Mouse (Mus musculus): ENCODE measurements around the gene Rabac1. TPM values are rescaled to one million over a fixed set of nuclear protein-coding genes. Genes with fewer than 3 reads are reported as not detected.

Gene Rabac1
- 319 and 339 TPM in 2 replicates for polyA plus RNA-seq (2014; fragmentation: Nextera tagmentation; extraction: Ambion mirVana)

- peak; percentile 93 for ATAC-seq (ENCODE audit: low read depth)
- H3K27me3 ChIP-seq (ENCODE audit: control insufficient read depth, insufficient read depth, low read length), result 0 out of 2 replicates have a peak, but pooled peaks cover 2% of the 10 kb centered on the region
- no peaks in the 10 kb centered on the region for H3K9me3 ChIP-seq (ENCODE audit: control insufficient read depth, low read length)
- H3K4me2 ChIP-seq (ENCODE audit: low read depth, low read length), result peak within 1 kb of the TSS; percentile 82
- H3K4me3 ChIP-seq (ENCODE audit: low read depth, low read length), result peak within 1 kb of the TSS; percentile 74
- H3K9ac ChIP-seq (replicated peaks; ENCODE audit: low read depth, low read length), result peak within 1 kb of the TSS; percentile 83
- under 1% methylated on average over 45 of the region's 45 CpGs for WGBS
- H3K36me3 ChIP-seq (ENCODE audit: control insufficient read depth, insufficient read depth, low read length), result no peaks in the 10 kb centered on the region
- H3K27ac ChIP-seq (ENCODE audit: low read depth, low read length), result peak within 1 kb of the TSS; percentile 81
- 0 out of 2 replicates have a peak, but pooled peaks cover 4% of the 10 kb centered on the region for H3K4me1 ChIP-seq (ENCODE audit: control insufficient read depth, insufficient read depth, low read length)
Measured at GRCm38 (mm10) chr7:24971972-24972893, at the start of gene Rabac1. Gene Rabac1 (minus strand): TSS chr7:24972754.

GRCm38 (mm10) chr7:25011592-25011991 is 39.0 kb upstream of the Rabac1 start:
- no peak overlapping the region for H3K4me2 ChIP-seq (ENCODE audit: low read depth, low read length)
- WGBS, result 70% methylated on average over 7 of the region's 7 CpGs
- H3K36me3 ChIP-seq (ENCODE audit: control insufficient read depth, insufficient read depth, low read length), result peaks cover 25% of the 10 kb centered on the region
- H3K9ac ChIP-seq (replicated peaks; ENCODE audit: low read depth, low read length), result no peak overlapping the region
- H3K27ac ChIP-seq (ENCODE audit: low read depth, low read length), result no peak overlapping the region
- peaks cover 36% of the 10 kb centered on the region for H3K4me1 ChIP-seq (ENCODE audit: control insufficient read depth, insufficient read depth, low read length)
- no peak for ATAC-seq (ENCODE audit: low read depth)
- no peak overlapping the region for H3K4me3 ChIP-seq (ENCODE audit: low read depth, low read length)
- H3K27me3 ChIP-seq (ENCODE audit: control insufficient read depth, insufficient read depth, low read length), result no peaks in the 10 kb centered on the region
- no peaks in the 10 kb centered on the region for H3K9me3 ChIP-seq (ENCODE audit: control insufficient read depth, low read length)

- H3K4me2 ChIP-seq (ENCODE audit: low read depth, low read length), result peak overlapping the region; percentile 47
- no peak for ATAC-seq (ENCODE audit: low read depth)
- H3K27me3 ChIP-seq (ENCODE audit: control insufficient read depth, insufficient read depth, low read length), result no peaks in the 10 kb centered on the region
- peaks cover 17% of the 10 kb centered on the region for H3K36me3 ChIP-seq (ENCODE audit: control insufficient read depth, insufficient read depth, low read length)
- WGBS, result 2% methylated on average over 89 of the region's 97 CpGs
- peak overlapping the region; percentile 9 for H3K9ac ChIP-seq (replicated peaks; ENCODE audit: low read depth, low read length)
- H3K27ac ChIP-seq (ENCODE audit: low read depth, low read length), result peak overlapping the region; percentile 95
- H3K4me3 ChIP-seq (ENCODE audit: low read depth, low read length), result peak overlapping the region; percentile 12; the same call in 1 of the 2 replicates
- H3K9me3 ChIP-seq (ENCODE audit: control insufficient read depth, low read length), result no peaks in the 10 kb centered on the region
- peaks cover 42% of the 10 kb centered on the region for H3K4me1 ChIP-seq (ENCODE audit: control insufficient read depth, insufficient read depth, low read length)
Measured at GRCm38 (mm10) chr7:25010090-25010913, 37.7 kb upstream of the Rabac1 start.

- Histone ChIP-seq H3K27me3 (ENCODE audit: control insufficient read depth, insufficient read depth, low read length) (no peaks in the 10 kb centered on the region), H3K36me3 (ENCODE audit: control insufficient read depth, insufficient read depth, low read length) (peaks cover 9% of the 10 kb centered on the region), H3K4me1 (ENCODE audit: control insufficient read depth, insufficient read depth, low read length) (peaks cover 42% of the 10 kb centered on the region), H3K4me3 (ENCODE audit: low read depth, low read length) (peak overlapping the region; percentile 14; the same call in 1 of the 2 replicates), H3K9me3 (ENCODE audit: control insufficient read depth, low read length) (no peaks in the 10 kb centered on the region), H3K4me2 (ENCODE audit: low read depth, low read length) (peak overlapping the region; percentile 44), H3K9ac (replicated peaks; ENCODE audit: low read depth, low read length) (peak overlapping the region; percentile 46), H3K27ac (ENCODE audit: low read depth, low read length) (peak overlapping the region; percentile 95)
- ATAC-seq (ENCODE audit: low read depth), result no peak
- 7% methylated on average over 20 of the region's 20 CpGs for WGBS
Measured at GRCm38 (mm10) chr7:25009099-25009700, 36.6 kb upstream of the Rabac1 start.

- WGBS, result under 1% methylated on average over 17 of the region's 17 CpGs
Measured at GRCm38 (mm10) chr7:25008635-25009034, 36.1 kb upstream of the Rabac1 start.

GRCm38 (mm10) chr7:25007609-25008374 is 35.2 kb upstream of the Rabac1 start:
- no peaks in the 10 kb centered on the region for H3K9me3 ChIP-seq (ENCODE audit: control insufficient read depth, low read length)
- no peak overlapping the region; the same call in 1 of the 2 replicates for H3K9ac ChIP-seq (replicated peaks; ENCODE audit: low read depth, low read length)
- peaks cover 6% of the 10 kb centered on the region; the same call in 1 of the 2 replicates for H3K36me3 ChIP-seq (ENCODE audit: control insufficient read depth, insufficient read depth, low read length)
- no peaks in the 10 kb centered on the region for H3K27me3 ChIP-seq (ENCODE audit: control insufficient read depth, insufficient read depth, low read length)
- WGBS, result 9% methylated on average over 8 of the region's 8 CpGs
- peak; percentile 42 for ATAC-seq (ENCODE audit: low read depth)
- peak overlapping the region; percentile 44 for H3K4me2 ChIP-seq (ENCODE audit: low read depth, low read length)
- H3K4me3 ChIP-seq (ENCODE audit: low read depth, low read length), result no peak overlapping the region
- H3K27ac ChIP-seq (ENCODE audit: low read depth, low read length), result peak overlapping the region; percentile 95
- H3K4me1 ChIP-seq (ENCODE audit: control insufficient read depth, insufficient read depth, low read length), result peaks cover 56% of the 10 kb centered on the region

More at GRCm38 (mm10) chr7:25008635-25009034, 36.1 kb upstream of the Rabac1 start:
- H3K4me1 ChIP-seq (ENCODE audit: control insufficient read depth, insufficient read depth, low read length), result peaks cover 48% of the 10 kb centered on the region
- H3K4me2 ChIP-seq (ENCODE audit: low read depth, low read length), result peak overlapping the region; percentile 44
- H3K27ac ChIP-seq (ENCODE audit: low read depth, low read length), result peak overlapping the region; percentile 95
- no peaks in the 10 kb centered on the region for H3K27me3 ChIP-seq (ENCODE audit: control insufficient read depth, insufficient read depth, low read length)
- 0 out of 2 replicates have a peak, but pooled peaks have one; percentile 2 for ATAC-seq (ENCODE audit: low read depth)
- peak overlapping the region; percentile 14; the same call in 1 of the 2 replicates for H3K4me3 ChIP-seq (ENCODE audit: low read depth, low read length)
- peaks cover 8% of the 10 kb centered on the region; the same call in 1 of the 2 replicates for H3K36me3 ChIP-seq (ENCODE audit: control insufficient read depth, insufficient read depth, low read length)
- peak overlapping the region; percentile 46 for H3K9ac ChIP-seq (replicated peaks; ENCODE audit: low read depth, low read length)
- H3K9me3 ChIP-seq (ENCODE audit: control insufficient read depth, low read length), result no peaks in the 10 kb centered on the region

GRCm38 (mm10) chr7:25006586-25007364 is 34.2 kb upstream of the Rabac1 start:
- H3K36me3 ChIP-seq (ENCODE audit: control insufficient read depth, insufficient read depth, low read length), result no peaks in the 10 kb centered on the region
- H3K4me2 ChIP-seq (ENCODE audit: low read depth, low read length), result peak overlapping the region; percentile 58; the same call in 1 of the 2 replicates
- peak overlapping the region; percentile 95 for H3K27ac ChIP-seq (ENCODE audit: low read depth, low read length)
- H3K9me3 ChIP-seq (ENCODE audit: control insufficient read depth, low read length), result no peaks in the 10 kb centered on the region
- H3K9ac ChIP-seq (replicated peaks; ENCODE audit: low read depth, low read length), result no peak overlapping the region
- H3K27me3 ChIP-seq (ENCODE audit: control insufficient read depth, insufficient read depth, low read length), result no peaks in the 10 kb centered on the region
- peaks cover 56% of the 10 kb centered on the region for H3K4me1 ChIP-seq (ENCODE audit: control insufficient read depth, insufficient read depth, low read length)
- WGBS, result 70% methylated on average over 12 of the region's 12 CpGs
- ATAC-seq (ENCODE audit: low read depth), result no peak
- no peak overlapping the region for H3K4me3 ChIP-seq (ENCODE audit: low read depth, low read length)

Data from neural tube, embryonic 14.5 days (tissue).